Mouse (Mus musculus) heart, postnatal 0 days (tissue): ENCODE data around the gene Hs2st1. TPM values are rescaled to one million over a fixed set of nuclear protein-coding genes. Genes with fewer than 3 reads are reported as not detected.

Source experiments
- ATAC-seq: fragments of 200-750 bp; cut with Nextera tagmentation; 2 replicates; pipeline ENCODE4 v1.8.0; 2017; ENCODE audit warnings: low read depth, moderate number of reproducible peaks, moderate library complexity; ENCODE audit not compliant: insufficient read depth
- DNase-seq: peaks from one replicate; pipeline ENCODE4 v3.0.0-alpha.2; 2016; ENCODE audit warnings: low spot score
- H3K27ac ChIP-seq: fragments of 300-500 bp; sonication (generic); 2 replicates; pipeline ENCODE4 v1.5.1; 2014; ENCODE audit warnings: low read depth, mild to moderate bottlenecking
- H3K27me3 ChIP-seq: fragments of 300-500 bp; sonication (generic); 2 replicates; pipeline ENCODE4 v1.6.1; 2014; ENCODE audit warnings: low read length, mixed read lengths; ENCODE audit not compliant: control insufficient read depth, insufficient read depth
- H3K36me3 ChIP-seq: fragments of 300-500 bp; sonication (generic); replicated peaks from 2 replicates; pipeline ENCODE4 v1.6.1; 2014; ENCODE audit warnings: low read length, mixed read lengths; ENCODE audit not compliant: control insufficient read depth, insufficient read depth
- H3K4me1 ChIP-seq: fragments of 300-500 bp; sonication (generic); 2 replicates; pipeline ENCODE4 v1.6.1; 2014; ENCODE audit warnings: antibody characterized with exemption; ENCODE audit not compliant: control insufficient read depth, insufficient read depth
- H3K4me2 ChIP-seq: fragments of 300-500 bp; sonication (generic); 2 replicates; pipeline ENCODE4 v1.6.1; 2014; ENCODE audit warnings: low read depth, mild to moderate bottlenecking, low read length, moderate library complexity
- H3K4me3 ChIP-seq: fragments of 300-500 bp; sonication (generic); 2 replicates; pipeline ENCODE4 v1.5.1; 2014; ENCODE audit warnings: low read depth, low read length
- H3K9ac ChIP-seq: fragments of 300-500 bp; sonication (generic); replicated peaks from 2 replicates; pipeline ENCODE4 v1.6.1; 2014; ENCODE audit warnings: low read depth, low read length, mixed read lengths
- H3K9me3 ChIP-seq: fragments of 300-500 bp; sonication (generic); replicated peaks from 2 replicates; pipeline ENCODE4 v1.6.1; 2016; ENCODE audit warnings: low read length; ENCODE audit not compliant: control insufficient read depth
- CTCF ChIP-seq: IDR thresholded peaks from 2 replicates; pipeline ENCODE4 v1.5.1; 2016; ENCODE audit warnings: antibody characterized with exemption, control low read depth, low read depth
- EP300 ChIP-seq: IDR thresholded peaks from 2 replicates; pipeline ENCODE4 v1.6.1; 2016; ENCODE audit warnings: antibody characterized with exemption, low read depth
- WGBS: fragments of 180-500 bp; shearing (Covaris S2); extraction: QIAGEN DNeasy Blood & Tissue Kit; methylation state at CpG from one replicate; pipeline ENCODE4 v1.1.7; 2014; 5-methylcytosine and 5-hydroxymethylcytosine counted together
- polyA plus RNA-seq: library from polyadenylated mRNA; unstranded; fragments of >200 nt; fragmentation: Nextera tagmentation; extraction: Ambion mirVana; gene quantifications from 2 replicates; pipeline ENCODE4 v1.2.1, GENCODE M21; 2015
- total RNA-seq: library from RNA; depleted of rRNA; stranded (reverse); fragments of >200 nt; gene quantifications from 2 replicates; pipeline ENCODE4 v1.2.3, GENCODE M21; 2014; ENCODE audit warnings: low replicate concordance

Hs2st1 gene
- total and polyA plus RNA-seq, 2 experiments from 2014 or later = 3.5 to 9.0 TPM

DNA sequence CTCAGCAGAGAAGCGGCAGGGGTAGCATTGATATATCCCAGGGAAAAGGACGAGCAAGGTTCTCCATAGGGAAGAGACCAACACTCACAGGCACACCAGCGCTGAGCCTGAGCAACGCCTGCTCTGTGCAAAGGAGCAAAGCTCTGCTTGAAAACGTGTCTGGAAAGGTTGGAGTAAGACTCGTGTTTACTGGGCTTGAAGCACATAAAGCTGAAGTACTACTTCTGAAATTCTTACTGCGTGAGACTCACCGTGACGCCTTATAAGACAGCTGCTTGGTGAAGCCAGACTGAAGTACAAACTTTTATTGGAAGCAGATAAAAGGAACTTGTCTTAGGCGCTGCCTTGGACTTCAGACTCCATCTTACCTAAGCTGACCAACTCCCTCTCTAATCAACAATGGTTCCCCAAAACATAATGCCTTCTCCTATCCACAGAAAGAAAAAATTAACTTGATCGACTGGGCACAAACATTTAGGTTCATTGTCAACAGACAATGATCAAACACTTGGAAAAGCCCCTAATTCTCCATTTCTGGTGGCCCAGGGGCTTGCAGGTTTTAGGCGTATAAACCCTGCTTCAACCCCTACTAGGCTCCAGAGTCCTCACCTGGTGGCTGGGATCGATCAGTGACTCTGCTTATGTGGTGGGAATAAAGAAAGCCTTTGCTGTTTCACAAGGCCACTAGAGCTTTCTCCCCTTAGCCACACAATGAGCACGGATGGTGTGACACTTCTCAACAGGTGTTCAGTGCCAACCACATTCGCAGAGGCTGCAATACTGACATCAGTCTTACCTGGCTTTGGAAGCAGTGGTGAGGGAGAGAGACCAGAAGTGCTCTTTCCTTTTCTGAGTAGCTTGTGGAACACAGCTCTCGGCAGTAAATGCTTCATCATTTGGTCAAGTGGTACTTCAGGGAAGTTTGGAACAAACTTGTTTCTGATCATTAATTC, 56.5 kb downstream of the Hs2st1 start:
- Histone ChIP-seq H3K9ac (no peak overlapping the region), H3K9me3 (no peaks in the 10 kb centered on the region), H3K27ac (no peak overlapping the region), H3K4me3 (no peak overlapping the region), H3K4me2 (no peak overlapping the region), H3K4me1 (0 out of 2 replicates have a peak, but pooled peaks cover 3% of the 10 kb centered on the region), H3K27me3 (no peaks in the 10 kb centered on the region), H3K36me3 (no peaks in the 10 kb centered on the region)
- 85% methylated on average over 16 of the region's 16 CpGs for WGBS
- TF ChIP-seq EP300 (no peak), CTCF (no peak)
- DNase-seq (no peak), ATAC-seq (no peak)

GRCm38 (mm10) chr3:144510724-144511123, 59.3 kb downstream of the Hs2st1 start:
- H3K4me1 ChIP-seq = peaks cover 11% of the 10 kb centered on the region; the same call in 1 of the 2 replicates
- H3K9ac ChIP-seq = no peak overlapping the region
- H3K4me3 ChIP-seq = no peak overlapping the region
- ATAC-seq (no peak), DNase-seq (no peak)
- H3K36me3 ChIP-seq = no peaks in the 10 kb centered on the region
- WGBS = 77% methylated on average over 3 of the region's 3 CpGs
- no peak overlapping the region for H3K4me2 ChIP-seq
- H3K27ac ChIP-seq = no peak overlapping the region
- H3K27me3 ChIP-seq = no peaks in the 10 kb centered on the region
- H3K9me3 ChIP-seq = no peaks in the 10 kb centered on the region
- TF ChIP-seq EP300 (no peak), CTCF (no peak)

- Histone ChIP-seq H3K9ac (no peak overlapping the region), H3K4me2 (no peak overlapping the region), H3K4me3 (no peak overlapping the region), H3K36me3 (no peaks in the 10 kb centered on the region), H3K9me3 (no peaks in the 10 kb centered on the region), H3K27ac (no peak overlapping the region), H3K4me1 (peaks cover 13% of the 10 kb centered on the region; the same call in 1 of the 2 replicates), H3K27me3 (no peaks in the 10 kb centered on the region)
- 89% methylated on average over 4 of the region's 4 CpGs for WGBS
- no peak for ATAC-seq
- DNase-seq = no peak
- TF ChIP-seq EP300 (no peak), CTCF (no peak)
Measured at GRCm38 (mm10) chr3:144508342-144508741, 61.6 kb downstream of the Hs2st1 start.

- no peak for DNase-seq
- peaks cover 13% of the 10 kb centered on the region; the same call in 1 of the 2 replicates for H3K4me1 ChIP-seq
- no peak overlapping the region for H3K27ac ChIP-seq
- no peak overlapping the region for H3K4me2 ChIP-seq
- ATAC-seq = no peak
- H3K36me3 ChIP-seq = no peaks in the 10 kb centered on the region
- no peak overlapping the region for H3K4me3 ChIP-seq
- H3K9me3 ChIP-seq = no peaks in the 10 kb centered on the region
- no peak for TF ChIP-seq CTCF
- TF ChIP-seq EP300 = no peak
- no peak overlapping the region for H3K9ac ChIP-seq
- WGBS = 53% methylated on average over 5 of the region's 5 CpGs
- no peaks in the 10 kb centered on the region for H3K27me3 ChIP-seq
Measured at GRCm38 (mm10) chr3:144507885-144508284, 62.1 kb downstream of the Hs2st1 start.

DNA sequence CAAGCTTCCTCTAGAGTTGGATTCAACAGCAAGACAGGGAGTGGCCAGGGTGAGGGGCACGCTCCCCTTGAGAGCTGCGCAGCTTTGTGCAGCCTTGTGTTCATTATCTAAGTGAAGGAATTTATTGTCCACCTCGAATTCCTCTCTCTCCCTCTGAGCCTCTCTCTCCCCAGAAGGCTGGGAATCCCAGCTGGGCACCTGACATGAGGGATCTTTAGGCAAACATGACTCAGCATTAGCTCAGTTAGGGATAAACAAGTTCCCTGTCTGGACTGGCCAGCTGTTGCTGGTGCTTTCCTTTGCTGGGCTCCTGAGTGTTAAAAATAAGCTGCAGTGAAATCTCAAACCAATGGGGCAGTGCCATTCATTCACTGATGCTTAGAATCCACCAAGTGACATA, 63.8 kb downstream of the Hs2st1 start:
- TF ChIP-seq CTCF (no peak), EP300 (no peak)
- Histone ChIP-seq H3K9ac (no peak overlapping the region), H3K4me2 (peak overlapping the region; percentile 19; the same call in 1 of the 2 replicates), H3K4me3 (no peak overlapping the region), H3K36me3 (no peaks in the 10 kb centered on the region), H3K9me3 (no peaks in the 10 kb centered on the region), H3K27me3 (no peaks in the 10 kb centered on the region), H3K4me1 (peaks cover 12% of the 10 kb centered on the region; the same call in 1 of the 2 replicates), H3K27ac (peak overlapping the region; percentile 0; the same call in 1 of the 2 replicates)
- ATAC-seq = peak; percentile 66
- 13% methylated on average over 3 of the region's 3 CpGs for WGBS
- peak; percentile 56 for DNase-seq
